In genomic region chr8:120009284-120009683, GRCm38 (mm10) we compare ENCODE assay signal across 17 mouse cellular contexts.
"Had no signal": no experiment of that assay in that cellular context is flagged by ENCODE, and none has a peak within 500 bp of the region (broad histone marks: within the 10 kb centered on the region; RNA-seq: fewer than 3 reads in every experiment).

No protein-coding gene starts in this region.

- H3K27me3 ChIP-seq: stomach, embryonic 15.5 days had no signal

- ATAC-seq: midbrain, embryonic 16.5 days had no signal

- H3K36me3 ChIP-seq: midbrain, embryonic 10.5 days; midbrain, embryonic 12.5 days; neural tube, embryonic 12.5 days; stomach, embryonic 15.5 days had no signal

- H3K9ac ChIP-seq: lung, embryonic 14.5 days; midbrain, embryonic 12.5 days; neural tube, embryonic 12.5 days; stomach, embryonic 15.5 days had no signal

- H3K9me3 ChIP-seq: midbrain, embryonic 10.5 days; midbrain, embryonic 12.5 days; neural tube, embryonic 12.5 days; stomach, embryonic 15.5 days had no signal

- H3K27ac ChIP-seq: midbrain, embryonic 10.5 days; midbrain, embryonic 12.5 days; neural tube, embryonic 12.5 days; stomach, embryonic 15.5 days had no signal

- DNase-seq: lung, adult 18-20 months; lung, embryonic 14.5 days; lung, postnatal 10 days; lung, postnatal 4 days; midbrain, embryonic 14.5 days; right cerebral cortex, postnatal 14 days; right cerebral cortex, postnatal 4 days; spleen, adult 18-20 months; thymus, adult 18-20 months; thymus, postnatal 14 days; thymus, postnatal 36 days had no signal

- H3K4me2 ChIP-seq: lung, embryonic 14.5 days; midbrain, embryonic 12.5 days; neural tube, embryonic 12.5 days; stomach, embryonic 15.5 days had no signal

- H3K4me3 ChIP-seq: midbrain, embryonic 10.5 days; midbrain, embryonic 12.5 days; myocyte; neural tube, embryonic 12.5 days; stomach, embryonic 15.5 days had no signal
